Mouse (Mus musculus) testis, adult 2 months (tissue): ENCODE measurements at regions not wholly inside any gene's neighbourhood (a gene's known extent, or its start where the extent isn't known, plus 50 kb on each side); places are given as distances from the start of the nearest gene placed in this dataset.

Source experiments
- H3K27ac ChIP-seq: fragments of 200-500 bp; 2 replicates; pipeline ENCODE4 v1.5.1; 2012; ENCODE audit warnings: low read depth, low read length; ENCODE audit not compliant: control insufficient read depth, insufficient read depth
- H3K27me3 ChIP-seq: fragments of 200-500 bp; 2 replicates; pipeline ENCODE4 v1.6.1; 2012; ENCODE audit warnings: mild to moderate bottlenecking, low read length, moderate library complexity; ENCODE audit not compliant: control insufficient read depth, insufficient read depth
- H3K36me3 ChIP-seq: fragments of 200-500 bp; 2 replicates; pipeline ENCODE4 v1.6.1; 2012; ENCODE audit warnings: mild to moderate bottlenecking, low read length; ENCODE audit not compliant: control insufficient read depth, insufficient read depth
- H3K4me1 ChIP-seq: fragments of 200-500 bp; 2 replicates; pipeline ENCODE4 v1.6.1; 2012; ENCODE audit warnings: low read length; ENCODE audit not compliant: control insufficient read depth, insufficient read depth
- H3K4me3 ChIP-seq: fragments of 200-500 bp; 2 replicates; pipeline ENCODE4 v1.5.1; 2012; ENCODE audit warnings: low read depth, mild to moderate bottlenecking, low read length, moderate library complexity, mixed read lengths; ENCODE audit not compliant: control insufficient read depth
- CTCF ChIP-seq: fragments of 200-500 bp; IDR thresholded peaks from 2 replicates; pipeline ENCODE4 v1.5.1; 2012; ENCODE audit warnings: low read depth, mild to moderate bottlenecking, inconsistent platforms, low read length, moderate library complexity; ENCODE audit not compliant: control insufficient read depth, insufficient read depth, insufficient replicate concordance
- POLR2A ChIP-seq: fragments of 200-500 bp; IDR thresholded peaks from 2 replicates; pipeline ENCODE4 v1.6.1; 2012; ENCODE audit warnings: low read depth, mild to moderate bottlenecking, inconsistent platforms, low read length, moderate library complexity; ENCODE audit not compliant: control insufficient read depth

GRCm38 (mm10) chr1:137760797-137761196, 414.7 kb downstream of the Ptprc start:
- no peaks in the 10 kb centered on the region for H3K27me3 ChIP-seq
- H3K4me1 ChIP-seq, result no peaks in the 10 kb centered on the region
- H3K27ac ChIP-seq, result no peak overlapping the region
- H3K4me3 ChIP-seq, result no peak overlapping the region
- no peaks in the 10 kb centered on the region for H3K36me3 ChIP-seq
- TF ChIP-seq POLR2A, result no peak
- no peak for TF ChIP-seq CTCF

- Histone ChIP-seq H3K4me3 (no peak overlapping the region), H3K27me3 (no peaks in the 10 kb centered on the region), H3K27ac (no peak overlapping the region), H3K4me1 (no peaks in the 10 kb centered on the region), H3K36me3 (no peaks in the 10 kb centered on the region)
- TF ChIP-seq CTCF (no peak), POLR2A (no peak)
Observed at GRCm38 (mm10) chr1:137751446-137751961, 424.0 kb downstream of the Ptprc start.

- Histone ChIP-seq H3K4me1 (no peaks in the 10 kb centered on the region), H3K27ac (no peak overlapping the region), H3K27me3 (no peaks in the 10 kb centered on the region), H3K36me3 (no peaks in the 10 kb centered on the region), H3K4me3 (no peak overlapping the region)
- no peak for TF ChIP-seq CTCF
- no peak for TF ChIP-seq POLR2A
Observed at GRCm38 (mm10) chr1:137750894-137751293, 424.6 kb downstream of the Ptprc start.

- Histone ChIP-seq H3K27me3 (no peaks in the 10 kb centered on the region), H3K36me3 (no peaks in the 10 kb centered on the region), H3K4me1 (no peaks in the 10 kb centered on the region), H3K27ac (no peak overlapping the region), H3K4me3 (no peak overlapping the region)
- TF ChIP-seq POLR2A (no peak), CTCF (no peak)
Observed at GRCm38 (mm10) chr1:137746129-137746528, 429.4 kb downstream of the Ptprc start.

- Histone ChIP-seq H3K27ac (no peak overlapping the region), H3K36me3 (no peaks in the 10 kb centered on the region), H3K4me3 (no peak overlapping the region), H3K27me3 (no peaks in the 10 kb centered on the region), H3K4me1 (no peaks in the 10 kb centered on the region)
- TF ChIP-seq POLR2A, result no peak
- no peak for TF ChIP-seq CTCF
Observed at GRCm38 (mm10) chr1:137738157-137738851, 437.2 kb downstream of the Ptprc start.

- Histone ChIP-seq H3K4me3 (no peak overlapping the region), H3K27me3 (no peaks in the 10 kb centered on the region), H3K27ac (no peak overlapping the region), H3K4me1 (no peaks in the 10 kb centered on the region), H3K36me3 (no peaks in the 10 kb centered on the region)
- no peak for TF ChIP-seq CTCF
- no peak for TF ChIP-seq POLR2A
Observed at GRCm38 (mm10) chr1:137703882-137704281, 471.6 kb downstream of the Ptprc start.

- H3K27ac ChIP-seq, result no peak overlapping the region
- TF ChIP-seq POLR2A (no peak), CTCF (no peak)
- H3K4me1 ChIP-seq, result no peaks in the 10 kb centered on the region
- no peaks in the 10 kb centered on the region for H3K27me3 ChIP-seq
- H3K36me3 ChIP-seq, result no peaks in the 10 kb centered on the region
- H3K4me3 ChIP-seq, result no peak overlapping the region
Observed at GRCm38 (mm10) chr1:137698876-137699275, 476.6 kb downstream of the Ptprc start.

GRCm38 (mm10) chr1:137697289-137697688, 478.2 kb downstream of the Ptprc start:
- H3K36me3 ChIP-seq, result no peaks in the 10 kb centered on the region
- TF ChIP-seq CTCF, result no peak
- H3K4me1 ChIP-seq, result no peaks in the 10 kb centered on the region
- H3K4me3 ChIP-seq, result no peak overlapping the region
- H3K27me3 ChIP-seq, result no peaks in the 10 kb centered on the region
- no peak overlapping the region for H3K27ac ChIP-seq
